Mouse (Mus musculus): Measurements from ENCODE around the gene Lrrfip2. TPM values are rescaled to one million over a fixed set of nuclear protein-coding genes. Genes with fewer than 3 reads are reported as not detected.

Lrrfip2 gene
- polyA plus RNA-seq, 1 experiment from 2014 or later: 37.8 TPM

DNA sequence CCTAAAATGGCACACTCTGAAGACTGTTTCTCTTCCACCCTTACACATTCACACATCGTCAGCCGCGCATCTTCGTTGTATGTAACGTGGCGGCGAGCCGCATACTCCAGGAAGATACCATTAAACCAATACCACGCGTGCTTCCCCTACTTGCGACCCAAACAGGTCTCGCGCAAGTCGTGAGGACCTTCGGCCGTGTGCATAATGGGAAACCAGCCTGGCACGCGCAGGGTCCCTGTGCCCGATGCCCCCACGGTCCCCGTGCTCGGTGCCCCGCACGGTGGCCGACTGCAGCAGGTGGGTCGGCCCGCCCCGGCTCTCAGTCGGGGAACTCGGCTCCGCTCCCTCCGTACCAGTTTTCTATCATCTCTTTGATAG is 153.7 kb downstream of the Lrrfip2 start:
- H3K4me1 ChIP-seq (ENCODE audit: control insufficient read depth, insufficient read depth, low read length): peaks cover 30% of the 10 kb centered on the region
- H3K27me3 ChIP-seq (ENCODE audit: control insufficient read depth, insufficient read depth, low read length): no peaks in the 10 kb centered on the region
- under 1% methylated on average over 32 of the region's 32 CpGs for WGBS

DNA sequence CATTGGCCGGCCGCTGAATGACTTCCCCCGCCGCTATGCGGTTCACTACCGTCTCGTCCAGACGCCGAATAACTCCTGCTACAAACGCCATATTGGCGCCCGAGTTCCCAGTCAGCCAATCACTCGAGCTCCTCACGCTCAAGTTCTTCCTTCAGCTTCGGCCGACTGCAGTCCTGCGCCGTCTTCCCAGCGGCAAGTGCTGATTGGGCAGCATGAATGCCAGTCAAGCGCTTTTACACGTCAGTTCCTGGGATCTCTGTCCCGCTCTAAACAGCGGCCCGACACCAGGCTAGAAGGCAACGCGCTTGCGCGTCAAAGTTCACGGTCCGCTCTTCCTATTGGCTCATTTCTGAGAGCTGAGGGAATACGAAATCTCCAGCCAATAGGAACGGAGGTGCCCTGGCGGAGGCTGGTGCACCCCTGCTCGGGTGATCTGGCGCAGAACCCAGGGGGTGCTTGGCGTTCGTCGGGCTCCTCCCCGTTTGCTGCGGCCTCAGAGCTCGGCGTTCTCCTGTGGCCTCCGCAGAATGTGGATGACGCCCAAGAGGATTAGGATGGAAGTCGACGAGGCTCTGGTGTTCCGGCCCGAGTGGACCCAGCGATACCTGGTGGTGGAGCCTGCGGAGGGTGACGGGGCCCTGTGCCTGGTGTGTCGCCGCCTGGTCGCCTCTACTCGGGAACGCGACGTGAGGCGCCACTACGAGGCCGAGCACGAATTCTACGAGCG is 154.2 kb downstream of the Lrrfip2 start, which contains the start of the genes Mlh1 and Epm2aip1:
TSS of gene Mlh1 (minus strand) at position 358 of the 727 bp plus-strand sequence.
TSS of gene Epm2aip1 (plus strand) at position 496 of the 727 bp plus-strand sequence.
- Histone ChIP-seq H3K4me1 (ENCODE audit: control insufficient read depth, insufficient read depth, low read length) (peaks cover 30% of the 10 kb centered on the region), H3K9me3 (ENCODE audit: control insufficient read depth, low read length) (no peaks in the 10 kb centered on the region), H3K4me3 (ENCODE audit: low read length) (peak within 1 kb of the TSS; percentile 87), H3K4me2 (replicated peaks; ENCODE audit: low read depth, low read length) (peak within 1 kb of the TSS; percentile 70), H3K36me3 (ENCODE audit: control insufficient read depth, insufficient read depth, low read length) (peaks cover 25% of the 10 kb centered on the region; the same call in 1 of the 2 replicates), H3K27me3 (ENCODE audit: control insufficient read depth, insufficient read depth, low read length) (no peaks in the 10 kb centered on the region), H3K9ac (ENCODE audit: low read depth, low read length) (peak within 1 kb of the TSS; percentile 87), H3K27ac (ENCODE audit: low read depth, low read length) (peak within 1 kb of the TSS; percentile 95)
- ATAC-seq (ENCODE audit: low FRiP score, low TSS enrichment): peak; percentile 99
- WGBS: 2% methylated on average over 64 of the region's 64 CpGs

More for the DNA sequence above, 153.7 kb downstream of the Lrrfip2 start:
- ATAC-seq (ENCODE audit: low FRiP score, low TSS enrichment): peak; percentile 72
- peak overlapping the region; percentile 85 for H3K27ac ChIP-seq (ENCODE audit: low read depth, low read length)
- peak overlapping the region; percentile 87 for H3K4me3 ChIP-seq (ENCODE audit: low read length)
- no peaks in the 10 kb centered on the region for H3K9me3 ChIP-seq (ENCODE audit: control insufficient read depth, low read length)
- H3K36me3 ChIP-seq (ENCODE audit: control insufficient read depth, insufficient read depth, low read length): peaks cover 26% of the 10 kb centered on the region; the same call in 1 of the 2 replicates
- peak overlapping the region; percentile 48 for H3K4me2 ChIP-seq (replicated peaks; ENCODE audit: low read depth, low read length)
- peak overlapping the region; percentile 71 for H3K9ac ChIP-seq (ENCODE audit: low read depth, low read length)

DNA sequence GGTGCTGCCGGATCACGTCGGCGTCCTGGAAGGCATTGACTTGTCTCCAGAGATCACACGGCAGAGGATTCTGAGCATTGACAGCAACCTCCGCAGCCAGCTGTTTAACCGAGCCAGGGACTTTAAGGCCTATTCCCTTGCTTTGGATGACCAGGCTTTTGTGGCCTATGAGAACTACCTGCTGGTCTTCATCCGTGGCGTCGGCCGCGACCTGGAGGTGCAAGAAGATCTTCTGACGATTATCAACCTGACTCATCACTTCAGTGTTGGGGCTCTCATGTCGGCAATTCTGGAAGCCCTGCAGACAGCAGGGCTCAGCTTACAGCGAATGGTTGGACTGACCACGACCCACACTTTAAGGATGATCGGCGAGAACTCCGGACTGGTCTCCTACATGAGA is 155.0 kb downstream of the Lrrfip2 start:
- Histone ChIP-seq H3K27me3 (ENCODE audit: control insufficient read depth, insufficient read depth, low read length) (no peaks in the 10 kb centered on the region), H3K4me2 (replicated peaks; ENCODE audit: low read depth, low read length) (peak overlapping the region; percentile 70), H3K4me1 (ENCODE audit: control insufficient read depth, insufficient read depth, low read length) (peaks cover 30% of the 10 kb centered on the region), H3K4me3 (ENCODE audit: low read length) (peak overlapping the region; percentile 87), H3K36me3 (ENCODE audit: control insufficient read depth, insufficient read depth, low read length) (peaks cover 21% of the 10 kb centered on the region; the same call in 1 of the 2 replicates), H3K9ac (ENCODE audit: low read depth, low read length) (peak overlapping the region; percentile 87), H3K9me3 (ENCODE audit: control insufficient read depth, low read length) (no peaks in the 10 kb centered on the region), H3K27ac (ENCODE audit: low read depth, low read length) (peak overlapping the region; percentile 95)
- no peak for ATAC-seq (ENCODE audit: low FRiP score, low TSS enrichment)
- 3% methylated on average over 19 of the region's 19 CpGs for WGBS

DNA sequence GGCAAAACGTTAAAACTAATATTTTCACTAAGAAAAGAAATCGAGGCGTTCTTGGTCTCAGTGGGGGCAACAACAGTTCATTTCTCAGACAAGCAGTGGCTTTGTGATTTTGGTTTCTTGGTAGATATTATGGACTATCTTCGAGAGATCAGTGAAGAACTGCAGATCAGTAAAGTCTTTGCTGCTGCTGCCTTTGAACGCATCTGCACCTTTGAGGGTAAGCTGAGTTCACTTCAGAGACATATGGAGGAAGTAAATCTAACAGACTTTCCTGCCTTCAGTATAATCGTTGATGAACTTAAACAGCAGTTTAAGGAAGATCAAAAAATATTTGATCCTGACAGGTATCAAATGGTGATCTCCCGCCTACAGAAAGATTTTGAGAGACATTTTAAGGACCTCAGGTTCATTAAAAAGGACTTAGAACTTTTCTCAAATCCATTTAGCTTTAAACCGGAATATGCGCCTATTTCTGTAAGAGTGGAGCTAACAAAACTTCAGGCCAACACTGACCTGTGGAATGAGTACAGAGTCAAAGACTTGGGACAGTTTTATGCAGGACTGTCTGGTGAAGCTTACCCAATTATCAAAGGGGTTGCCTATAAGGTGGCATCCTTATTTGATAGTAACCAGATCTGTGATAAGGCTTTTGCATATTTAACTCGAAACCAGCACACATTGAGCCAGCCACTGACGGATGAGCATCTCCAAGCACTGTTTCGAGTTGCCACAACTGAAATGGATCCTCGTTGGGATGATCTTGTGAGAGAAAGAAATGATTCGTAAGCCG is 155.8 kb downstream of the Lrrfip2 start:
- Histone ChIP-seq H3K27ac (ENCODE audit: low read depth, low read length) (no peak overlapping the region), H3K4me2 (replicated peaks; ENCODE audit: low read depth, low read length) (peak overlapping the region; percentile 70), H3K9ac (ENCODE audit: low read depth, low read length) (peak overlapping the region; percentile 87; the same call in 1 of the 2 replicates), H3K4me3 (ENCODE audit: low read length) (peak overlapping the region; percentile 87), H3K4me1 (ENCODE audit: control insufficient read depth, insufficient read depth, low read length) (peaks cover 30% of the 10 kb centered on the region), H3K27me3 (ENCODE audit: control insufficient read depth, insufficient read depth, low read length) (no peaks in the 10 kb centered on the region), H3K9me3 (ENCODE audit: control insufficient read depth, low read length) (no peaks in the 10 kb centered on the region), H3K36me3 (ENCODE audit: control insufficient read depth, insufficient read depth, low read length) (peaks cover 28% of the 10 kb centered on the region)
- no peak for ATAC-seq (ENCODE audit: low FRiP score, low TSS enrichment)
- WGBS: 63% methylated on average over 15 of the region's 15 CpGs

- no peak overlapping the region for H3K27ac ChIP-seq (ENCODE audit: low read depth, low read length)
- H3K4me1 ChIP-seq (ENCODE audit: control insufficient read depth, insufficient read depth, low read length): peaks cover 30% of the 10 kb centered on the region
- peak overlapping the region; percentile 70 for H3K4me2 ChIP-seq (replicated peaks; ENCODE audit: low read depth, low read length)
- H3K36me3 ChIP-seq (ENCODE audit: control insufficient read depth, insufficient read depth, low read length): peaks cover 35% of the 10 kb centered on the region
- H3K9ac ChIP-seq (ENCODE audit: low read depth, low read length): no peak overlapping the region
- peak overlapping the region; percentile 87; the same call in 1 of the 2 replicates for H3K4me3 ChIP-seq (ENCODE audit: low read length)
- WGBS: 73% methylated on average over 1 of the region's 1 CpGs
- ATAC-seq (ENCODE audit: low FRiP score, low TSS enrichment): no peak
- no peaks in the 10 kb centered on the region for H3K9me3 ChIP-seq (ENCODE audit: control insufficient read depth, low read length)
- no peaks in the 10 kb centered on the region for H3K27me3 ChIP-seq (ENCODE audit: control insufficient read depth, insufficient read depth, low read length)
Observed at GRCm38 (mm10) chr9:111273958-111274357, 156.6 kb downstream of the Lrrfip2 start.

- Histone ChIP-seq H3K4me3 (ENCODE audit: low read length) (peak overlapping the region; percentile 18), H3K9ac (ENCODE audit: low read depth, low read length) (peak overlapping the region; percentile 25; the same call in 1 of the 2 replicates), H3K9me3 (ENCODE audit: control insufficient read depth, low read length) (no peaks in the 10 kb centered on the region), H3K4me1 (ENCODE audit: control insufficient read depth, insufficient read depth, low read length) (peaks cover 28% of the 10 kb centered on the region), H3K27me3 (ENCODE audit: control insufficient read depth, insufficient read depth, low read length) (no peaks in the 10 kb centered on the region), H3K36me3 (ENCODE audit: control insufficient read depth, insufficient read depth, low read length) (peaks cover 40% of the 10 kb centered on the region), H3K27ac (ENCODE audit: low read depth, low read length) (no peak overlapping the region), H3K4me2 (replicated peaks; ENCODE audit: low read depth, low read length) (peak overlapping the region; percentile 28)
- ATAC-seq (ENCODE audit: low FRiP score, low TSS enrichment): no peak
- 28% methylated on average over 1 of the region's 1 CpGs for WGBS
Observed at GRCm38 (mm10) chr9:111275156-111275555, 157.8 kb downstream of the Lrrfip2 start.

Other genes starting within 250 kb of the Lrrfip2 start
- gene Als2cl, start 237.7 kb upstream of the Lrrfip2 start, polyA plus RNA-seq (2014; fragmentation: Nextera tagmentation; extraction: Ambion mirVana): 2.4 and 4.1 TPM in 2 replicates
- 0.38 and 0.49 TPM in 2 replicates for gene Tmie, start 237.5 kb upstream of the Lrrfip2 start, polyA plus RNA-seq (2014; fragmentation: Nextera tagmentation; extraction: Ambion mirVana)
- not detected in 2 replicates for gene Fam240a, start 200.7 kb upstream of the Lrrfip2 start, polyA plus RNA-seq (2014; fragmentation: Nextera tagmentation; extraction: Ambion mirVana)
- gene Tdgf1, start 171.4 kb upstream of the Lrrfip2 start, polyA plus RNA-seq (2014; fragmentation: Nextera tagmentation; extraction: Ambion mirVana): not detected in 2 replicates
- gene Lrrc2, start 166.0 kb upstream of the Lrrfip2 start, polyA plus RNA-seq (2014; fragmentation: Nextera tagmentation; extraction: Ambion mirVana): 0.15 TPM in 1 of 2 replicates, not detected in the other
- 0.32 TPM in 1 of 2 replicates, not detected in the other for gene Rtp3, start 127.0 kb upstream of the Lrrfip2 start, polyA plus RNA-seq (2014; fragmentation: Nextera tagmentation; extraction: Ambion mirVana)
- gene Ltf, start 98.3 kb upstream of the Lrrfip2 start, polyA plus RNA-seq (2014; fragmentation: Nextera tagmentation; extraction: Ambion mirVana): 0.31 and 0.41 TPM in 2 replicates
- 0.61 and 0.83 TPM in 2 replicates for gene Ccrl2, start 60.1 kb upstream of the Lrrfip2 start, polyA plus RNA-seq (2014; fragmentation: Nextera tagmentation; extraction: Ambion mirVana)
- gene Mlh1, start 154.2 kb downstream of the Lrrfip2 start, polyA plus RNA-seq (2014; fragmentation: Nextera tagmentation; extraction: Ambion mirVana): 27.2 and 40.1 TPM in 2 replicates
- gene Epm2aip1, start 154.3 kb downstream of the Lrrfip2 start, polyA plus RNA-seq (2014; fragmentation: Nextera tagmentation; extraction: Ambion mirVana): 21.6 and 36.5 TPM in 2 replicates
- gene Trank1, start 194.1 kb downstream of the Lrrfip2 start, polyA plus RNA-seq (2014; fragmentation: Nextera tagmentation; extraction: Ambion mirVana): 0.24 and 0.31 TPM in 2 replicates

Measured in kidney, embryonic 14.5 days (tissue).